Mouse (Mus musculus) forebrain, embryonic 14.5 days (tissue): ENCODE measurements at regions not wholly inside any gene's neighbourhood (a gene's known extent, or its start where the extent isn't known, plus 50 kb on each side); places are given as distances from the start of the nearest gene placed in this dataset.
A peak's percentile ranks its signal among the peaks of the same experiment; 100 is the strongest.

ENCODE experiments used
- ATAC-seq: fragments of 200-750 bp; cut with Nextera tagmentation; 2 replicates; pipeline ENCODE4 v1.8.0; 2017; ENCODE audit warnings: mild to moderate bottlenecking, moderate library complexity
- DNase-seq: peaks from one replicate; pipeline ENCODE4 v3.0.0-alpha.2; 2015; ENCODE audit warnings: low spot score
- H3K27ac ChIP-seq: fragments of 300-500 bp; sonication (generic); 2 replicates; pipeline ENCODE4 v1.5.1; 2014; ENCODE audit warnings: low read depth, mild to moderate bottlenecking, control low read depth, low read length, moderate library complexity
- H3K27me3 ChIP-seq: fragments of 300-500 bp; sonication (generic); replicated peaks from 2 replicates; pipeline ENCODE4 v1.6.1; 2014; ENCODE audit warnings: low read length, control low read depth, mixed read lengths; ENCODE audit not compliant: control insufficient read depth, insufficient read depth
- H3K36me3 ChIP-seq: fragments of 300-500 bp; sonication (generic); 2 replicates; pipeline ENCODE4 v1.6.1; 2014; ENCODE audit warnings: low read length, control low read depth; ENCODE audit not compliant: control insufficient read depth, insufficient read depth
- H3K4me1 ChIP-seq: fragments of 300-500 bp; sonication (generic); 2 replicates; pipeline ENCODE4 v1.6.1; 2014; ENCODE audit warnings: antibody characterized with exemption, low read length, control low read depth; ENCODE audit not compliant: control insufficient read depth, insufficient read depth
- H3K4me2 ChIP-seq: fragments of 300-500 bp; sonication (generic); 2 replicates; pipeline ENCODE4 v1.6.1; 2014; ENCODE audit warnings: mild to moderate bottlenecking, control low read depth, low read length
- H3K4me3 ChIP-seq: fragments of 300-500 bp; sonication (generic); 2 replicates; pipeline ENCODE4 v1.5.1; 2014; ENCODE audit warnings: low read depth, low read length, control low read depth
- H3K9ac ChIP-seq: fragments of 300-500 bp; sonication (generic); 2 replicates; pipeline ENCODE4 v1.6.1; 2014; ENCODE audit warnings: mild to moderate bottlenecking, low read length, control low read depth, moderate library complexity
- H3K9me3 ChIP-seq: fragments of 300-500 bp; sonication (generic); replicated peaks from 2 replicates; pipeline ENCODE4 v1.6.1; 2016; ENCODE audit warnings: low read length, control low read depth, mixed read lengths; ENCODE audit not compliant: control insufficient read depth
- WGBS: fragments of 180-500 bp; shearing (Covaris S2); extraction: QIAGEN DNeasy Blood & Tissue Kit; methylation state at CpG from one replicate; pipeline ENCODE4 v1.1.7; 2014; 5-methylcytosine and 5-hydroxymethylcytosine counted together

- DNase-seq, result peak; percentile 23
- H3K9ac ChIP-seq, result no peak overlapping the region
- no peak overlapping the region for H3K27ac ChIP-seq
- H3K4me3 ChIP-seq, result no peak overlapping the region
- no peak for ATAC-seq
- H3K9me3 ChIP-seq, result no peaks in the 10 kb centered on the region
- H3K27me3 ChIP-seq, result no peaks in the 10 kb centered on the region
- no peak overlapping the region for H3K4me2 ChIP-seq
- no peaks in the 10 kb centered on the region for H3K4me1 ChIP-seq
- H3K36me3 ChIP-seq, result no peaks in the 10 kb centered on the region
- 71% methylated on average over 3 of the region's 3 CpGs for WGBS
Measured at GRCm38 (mm10) chr7:123589099-123589498, 88.8 kb upstream of the Zkscan2 start.

DNA sequence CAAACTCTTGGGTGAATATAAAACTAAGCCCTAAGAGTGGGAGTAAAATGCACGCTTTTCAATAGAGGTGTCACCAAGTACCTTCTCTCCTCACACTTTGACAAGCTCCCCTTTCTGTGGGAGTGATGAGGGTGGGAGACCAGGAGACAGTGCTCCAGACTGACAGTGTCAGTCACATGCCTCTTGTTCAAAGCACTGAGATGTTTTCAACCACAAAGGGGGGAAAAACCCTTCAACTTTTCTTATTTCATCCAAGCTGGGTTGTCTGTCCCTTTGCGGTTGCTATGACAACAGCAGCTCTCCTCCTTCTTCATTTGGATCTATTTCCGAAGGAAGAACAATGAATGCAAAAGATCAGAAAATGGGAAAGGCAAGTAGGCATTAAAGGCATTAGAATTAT, 73.5 kb upstream of the Zkscan2 start:
- Histone ChIP-seq H3K4me2 (no peak overlapping the region), H3K4me1 (no peaks in the 10 kb centered on the region), H3K36me3 (no peaks in the 10 kb centered on the region), H3K9ac (no peak overlapping the region), H3K27me3 (no peaks in the 10 kb centered on the region), H3K27ac (no peak overlapping the region), H3K4me3 (no peak overlapping the region), H3K9me3 (no peaks in the 10 kb centered on the region)
- ATAC-seq, result no peak
- peak; percentile 48 for DNase-seq
- WGBS, result 28% methylated on average over 3 of the region's 3 CpGs

DNA sequence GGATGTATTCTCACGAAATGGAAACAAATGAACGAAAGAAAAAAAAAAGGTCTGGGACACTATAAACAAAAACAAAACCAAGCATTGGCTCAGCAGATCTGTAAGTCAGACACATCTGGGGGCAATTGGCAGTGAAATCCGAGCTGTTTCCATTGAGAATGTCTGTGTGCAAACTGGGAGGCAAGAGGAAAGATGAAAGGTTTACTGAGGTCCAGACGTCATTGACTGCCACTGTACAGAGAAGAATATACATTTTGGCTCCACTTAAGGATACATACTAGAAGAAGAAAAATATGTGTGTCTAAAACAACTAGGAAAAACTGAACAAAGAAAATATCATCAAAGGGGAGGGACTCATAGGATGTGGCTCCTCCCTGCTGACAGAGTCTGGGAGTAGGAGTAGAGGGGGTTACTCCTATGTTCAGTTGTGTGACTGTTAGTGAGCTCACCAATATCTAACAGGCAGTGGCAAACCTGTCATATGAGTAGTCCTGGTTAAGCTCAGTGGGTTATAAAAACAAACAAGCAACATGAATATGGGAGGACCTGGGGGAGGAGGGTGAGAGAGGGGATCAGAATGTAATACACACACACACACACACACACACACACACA, 72.2 kb upstream of the Zkscan2 start:
- Histone ChIP-seq H3K27ac (no peak overlapping the region), H3K4me2 (no peak overlapping the region), H3K4me1 (no peaks in the 10 kb centered on the region), H3K27me3 (no peaks in the 10 kb centered on the region), H3K9me3 (no peaks in the 10 kb centered on the region), H3K4me3 (no peak overlapping the region), H3K9ac (no peak overlapping the region), H3K36me3 (no peaks in the 10 kb centered on the region)
- DNase-seq, result no peak
- WGBS, result 43% methylated on average over 4 of the region's 4 CpGs
- no peak for ATAC-seq

DNA sequence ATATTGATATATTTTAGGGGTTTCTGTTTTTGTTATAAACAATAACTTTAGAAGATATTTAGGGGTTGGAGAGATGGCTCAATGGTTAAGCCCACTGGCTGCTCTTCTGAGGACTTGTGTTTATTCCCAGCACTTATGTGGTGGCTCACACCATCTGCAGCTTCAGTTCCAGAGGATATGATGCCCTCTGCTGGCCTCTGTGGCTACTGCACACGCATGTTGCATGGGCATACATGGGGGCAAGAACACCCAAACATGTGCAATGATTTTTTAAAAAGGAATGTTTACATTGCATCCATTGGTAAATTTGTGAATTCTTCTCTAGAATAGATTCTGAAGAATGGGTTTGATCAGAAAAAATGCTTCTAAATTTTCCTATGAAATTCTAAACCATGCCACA, 66.0 kb upstream of the Zkscan2 start:
- no peak for DNase-seq
- WGBS, result 58% methylated on average over 1 of the region's 1 CpGs
- Histone ChIP-seq H3K4me2 (no peak overlapping the region), H3K4me3 (no peak overlapping the region), H3K27me3 (no peaks in the 10 kb centered on the region), H3K9ac (no peak overlapping the region), H3K36me3 (no peaks in the 10 kb centered on the region), H3K4me1 (no peaks in the 10 kb centered on the region), H3K27ac (no peak overlapping the region), H3K9me3 (no peaks in the 10 kb centered on the region)
- ATAC-seq, result no peak

DNA sequence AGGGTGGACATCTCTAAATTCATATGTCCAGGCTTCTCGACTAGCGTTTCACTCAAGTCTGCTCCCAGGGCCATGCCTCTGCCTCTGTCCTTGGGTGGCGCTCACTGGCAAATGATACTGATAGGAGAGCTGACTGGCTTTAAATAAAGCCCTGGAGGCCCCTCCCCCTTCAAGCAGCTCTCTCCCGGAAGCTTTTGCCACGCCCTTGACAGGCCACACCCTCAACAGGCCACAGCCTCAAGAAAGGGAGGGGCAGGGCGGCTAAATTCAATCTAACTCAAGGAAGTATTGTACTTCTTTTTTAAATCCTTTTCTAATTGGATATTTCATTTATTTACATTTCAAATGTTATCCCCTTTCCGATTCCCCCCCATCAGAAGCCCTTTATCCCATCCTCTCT, 59.3 kb upstream of the Zkscan2 start:
- DNase-seq, result no peak
- H3K4me3 ChIP-seq, result no peak overlapping the region
- no peak overlapping the region for H3K27ac ChIP-seq
- no peaks in the 10 kb centered on the region for H3K27me3 ChIP-seq
- ATAC-seq, result no peak
- H3K36me3 ChIP-seq, result no peaks in the 10 kb centered on the region
- H3K9ac ChIP-seq, result no peak overlapping the region
- H3K4me1 ChIP-seq, result no peaks in the 10 kb centered on the region
- H3K4me2 ChIP-seq, result no peak overlapping the region
- 73% methylated on average over 7 of the region's 7 CpGs for WGBS
- no peaks in the 10 kb centered on the region for H3K9me3 ChIP-seq
